Mouse (Mus musculus) testis, adult 2 months (tissue): ENCODE data around the gene Lrmda. TPM values are rescaled to one million over a fixed set of nuclear protein-coding genes. Genes with fewer than 3 reads are reported as not detected.

Experiments used
- H3K27ac ChIP-seq: fragments of 200-500 bp; 2 replicates; pipeline ENCODE4 v1.5.1; 2012; ENCODE audit warnings: low read depth, low read length; ENCODE audit not compliant: control insufficient read depth, insufficient read depth
- H3K27me3 ChIP-seq: fragments of 200-500 bp; 2 replicates; pipeline ENCODE4 v1.6.1; 2012; ENCODE audit warnings: mild to moderate bottlenecking, low read length, moderate library complexity; ENCODE audit not compliant: control insufficient read depth, insufficient read depth
- H3K36me3 ChIP-seq: fragments of 200-500 bp; 2 replicates; pipeline ENCODE4 v1.6.1; 2012; ENCODE audit warnings: mild to moderate bottlenecking, low read length; ENCODE audit not compliant: control insufficient read depth, insufficient read depth
- H3K4me1 ChIP-seq: fragments of 200-500 bp; 2 replicates; pipeline ENCODE4 v1.6.1; 2012; ENCODE audit warnings: low read length; ENCODE audit not compliant: control insufficient read depth, insufficient read depth
- H3K4me3 ChIP-seq: fragments of 200-500 bp; 2 replicates; pipeline ENCODE4 v1.5.1; 2012; ENCODE audit warnings: low read depth, mild to moderate bottlenecking, low read length, moderate library complexity, mixed read lengths; ENCODE audit not compliant: control insufficient read depth
- CTCF ChIP-seq: fragments of 200-500 bp; IDR thresholded peaks from 2 replicates; pipeline ENCODE4 v1.5.1; 2012; ENCODE audit warnings: low read depth, mild to moderate bottlenecking, inconsistent platforms, low read length, moderate library complexity; ENCODE audit not compliant: control insufficient read depth, insufficient read depth, insufficient replicate concordance
- POLR2A ChIP-seq: fragments of 200-500 bp; IDR thresholded peaks from 2 replicates; pipeline ENCODE4 v1.6.1; 2012; ENCODE audit warnings: low read depth, mild to moderate bottlenecking, inconsistent platforms, low read length, moderate library complexity; ENCODE audit not compliant: control insufficient read depth
- polyA plus RNA-seq: library from polyadenylated mRNA; depleted of rRNA; stranded (reverse); fragments of >200 nt; gene quantifications from 2 replicates; pipeline ENCODE4 v1.2.3, GENCODE M21; 2012

Gene Lrmda
- polyA plus RNA-seq, 1 experiment: 2.1 TPM

GRCm38 (mm10) chr14:22014781-22015180 is 4.7 kb upstream of the Lrmda start:
- Histone ChIP-seq H3K4me3 (no peak overlapping the region), H3K27me3 (no peaks in the 10 kb centered on the region), H3K4me1 (peaks cover 8% of the 10 kb centered on the region), H3K27ac (no peak overlapping the region), H3K36me3 (no peaks in the 10 kb centered on the region)
- TF ChIP-seq CTCF (no peak), POLR2A (no peak)

DNA sequence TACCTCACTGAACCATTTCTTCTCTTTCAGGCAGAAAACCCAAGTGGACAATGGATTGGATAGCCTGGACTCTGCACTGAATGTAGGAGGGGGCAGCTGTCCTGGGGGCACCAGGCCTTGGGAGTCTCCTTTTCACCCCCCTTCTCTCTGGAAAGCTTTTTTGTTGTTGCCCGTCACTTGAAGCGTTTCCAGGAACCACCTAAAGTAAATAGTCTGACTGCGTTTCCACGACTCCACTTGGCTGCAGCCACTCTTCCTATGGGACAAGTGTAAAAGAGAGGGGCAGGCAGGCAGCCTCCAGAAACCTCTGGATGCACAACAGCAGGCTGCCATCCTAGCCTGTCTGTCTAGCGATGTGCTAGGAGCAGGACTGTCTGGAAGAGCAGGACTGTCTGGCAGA is 2.5 kb upstream of the Lrmda start:
- H3K36me3 ChIP-seq: no peaks in the 10 kb centered on the region
- no peaks in the 10 kb centered on the region for H3K27me3 ChIP-seq
- peaks cover 14% of the 10 kb centered on the region for H3K4me1 ChIP-seq
- H3K27ac ChIP-seq: no peak overlapping the region
- no peak overlapping the region for H3K4me3 ChIP-seq
- TF ChIP-seq CTCF (no peak), POLR2A (no peak)

GRCm38 (mm10) chr14:22019949-22020845 is 685 bp downstream of the Lrmda start:
- peaks cover 15% of the 10 kb centered on the region for H3K4me1 ChIP-seq
- no peaks in the 10 kb centered on the region for H3K27me3 ChIP-seq
- peak overlapping the region; percentile 94 for H3K27ac ChIP-seq
- H3K36me3 ChIP-seq: no peaks in the 10 kb centered on the region
- peak overlapping the region; percentile 74 for H3K4me3 ChIP-seq
- TF ChIP-seq POLR2A (no peak), CTCF (no peak)

- no peak overlapping the region for H3K27ac ChIP-seq
- H3K4me3 ChIP-seq: no peak overlapping the region
- no peaks in the 10 kb centered on the region for H3K36me3 ChIP-seq
- H3K4me1 ChIP-seq: peaks cover 15% of the 10 kb centered on the region
- H3K27me3 ChIP-seq: no peaks in the 10 kb centered on the region
- TF ChIP-seq POLR2A (no peak), CTCF (peak; percentile 24; the same call in 1 of the 2 replicates)
Observed at GRCm38 (mm10) chr14:22020885-22021284, 1.4 kb downstream of the Lrmda start.

DNA sequence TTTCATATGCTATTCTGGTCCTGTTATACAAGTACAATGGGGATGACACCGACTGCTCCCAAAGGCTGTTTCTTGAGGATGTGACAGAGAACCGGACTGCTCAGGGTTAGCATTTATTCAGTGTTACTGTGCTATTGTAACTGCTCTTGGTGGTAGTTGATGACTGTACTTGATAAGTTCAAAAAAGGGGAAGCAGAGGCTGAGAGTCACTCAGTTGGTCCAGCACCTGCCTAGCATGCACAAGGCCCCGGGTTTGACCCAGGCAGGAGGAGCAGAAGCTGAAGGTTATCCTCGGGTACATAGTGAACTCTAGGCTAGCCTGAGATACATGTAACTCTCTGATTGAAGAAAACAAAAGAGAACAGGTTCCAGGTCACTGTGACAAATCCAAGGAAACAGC is 4.0 kb downstream of the Lrmda start:
- Histone ChIP-seq H3K27ac (no peak overlapping the region), H3K4me1 (peaks cover 15% of the 10 kb centered on the region), H3K27me3 (no peaks in the 10 kb centered on the region), H3K36me3 (no peaks in the 10 kb centered on the region; the same call in 1 of the 2 replicates), H3K4me3 (no peak overlapping the region)
- no peak for TF ChIP-seq CTCF
- no peak for TF ChIP-seq POLR2A

DNA sequence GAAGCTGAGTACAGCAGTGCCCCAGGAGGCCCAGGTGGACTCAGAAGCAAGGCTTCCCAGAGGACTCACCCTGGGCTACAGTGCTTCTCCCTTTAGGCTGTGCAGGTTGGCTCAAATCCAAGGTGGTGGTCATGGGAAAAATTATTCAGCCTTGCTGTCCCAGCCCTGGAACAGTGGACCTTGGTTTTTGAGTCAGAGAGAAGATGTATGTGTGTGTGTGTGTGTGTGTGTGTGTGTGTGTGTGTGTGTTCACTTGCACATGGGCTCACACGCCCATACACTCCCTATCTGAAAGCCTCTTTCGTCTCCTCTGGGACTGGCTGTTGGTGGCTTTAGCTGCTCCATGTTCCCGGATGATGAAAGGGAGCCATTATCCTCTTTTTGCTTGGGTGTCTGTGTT is 16.4 kb downstream of the Lrmda start:
- H3K27me3 ChIP-seq: no peaks in the 10 kb centered on the region
- TF ChIP-seq POLR2A: no peak
- TF ChIP-seq CTCF: no peak
- H3K36me3 ChIP-seq: no peaks in the 10 kb centered on the region
- no peak overlapping the region for H3K27ac ChIP-seq
- H3K4me3 ChIP-seq: no peak overlapping the region
- no peaks in the 10 kb centered on the region for H3K4me1 ChIP-seq

GRCm38 (mm10) chr14:22036338-22036737 is 16.8 kb downstream of the Lrmda start:
- Histone ChIP-seq H3K36me3 (no peaks in the 10 kb centered on the region), H3K27ac (no peak overlapping the region), H3K4me3 (no peak overlapping the region), H3K4me1 (no peaks in the 10 kb centered on the region), H3K27me3 (no peaks in the 10 kb centered on the region)
- TF ChIP-seq CTCF (no peak), POLR2A (no peak)
